Mouse (Mus musculus) liver, embryonic 18 days (tissue): ENCODE results near the gene Gm49392. TPM values are rescaled to one million over a fixed set of nuclear protein-coding genes. Genes with fewer than 3 reads are reported as not detected.

Experiments
- polyA plus RNA-seq: library from polyadenylated mRNA; depleted of rRNA; stranded (reverse); fragments of >200 nt; gene quantifications from 2 replicates; pipeline ENCODE4 v1.2.3, GENCODE M21; 2012; rRNA removed

The Gm49392 gene
- 0.06 and 0.14 TPM in 2 replicates for polyA plus RNA-seq

GRCm38 (mm10) chr13:60896794-60897193 lies at the start of gene Gm49392:
Gene Gm49392 (minus strand): TSS chr13:60896894.

GRCm38 (mm10) chr13:60941884-60942283 lies 45.2 kb upstream of the Gm49392 start, which contains the start of gene Tpbpa:
Gene Tpbpa (minus strand): TSS chr13:60941984.

GRCm38 (mm10) chr13:60936500-60936901 lies 39.8 kb upstream of the Gm49392 start, which contains the start of the genes Gm49391 and Ctla2a:
Gene Gm49391 (minus strand): TSS chr13:60936571.
Gene Ctla2a (minus strand): TSS chr13:60936625.

DNA sequence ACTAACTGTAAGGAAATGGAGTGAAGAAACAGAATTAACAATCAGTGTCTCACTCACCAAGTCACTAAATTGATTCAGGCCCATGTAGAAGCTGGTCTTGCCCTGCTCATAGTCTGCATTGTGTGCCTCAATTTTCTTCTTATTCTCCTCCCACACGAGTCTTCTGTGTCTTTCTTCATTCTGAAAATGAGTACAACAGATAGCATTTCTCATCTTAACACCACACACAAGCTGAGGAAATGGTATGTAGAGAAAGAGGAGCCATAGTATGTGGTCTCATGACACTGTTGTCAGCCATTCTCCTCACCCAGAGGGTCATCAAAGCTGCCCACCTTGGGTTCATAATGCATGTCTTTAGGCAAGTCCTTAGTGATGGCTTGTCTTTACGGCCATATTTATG lies 38.8 kb upstream of the Gm49392 start, which contains the start of gene Gm49393:
Gene Gm49393, minus strand, starts transcription at position 101 of the 400 bp plus-strand sequence.

GRCm38 (mm10) chr13:60904780-60905179 lies 8.1 kb upstream of the Gm49392 start, which contains the start of gene Tpbpb:
Gene Tpbpb (minus strand): TSS chr13:60904880.

DNA sequence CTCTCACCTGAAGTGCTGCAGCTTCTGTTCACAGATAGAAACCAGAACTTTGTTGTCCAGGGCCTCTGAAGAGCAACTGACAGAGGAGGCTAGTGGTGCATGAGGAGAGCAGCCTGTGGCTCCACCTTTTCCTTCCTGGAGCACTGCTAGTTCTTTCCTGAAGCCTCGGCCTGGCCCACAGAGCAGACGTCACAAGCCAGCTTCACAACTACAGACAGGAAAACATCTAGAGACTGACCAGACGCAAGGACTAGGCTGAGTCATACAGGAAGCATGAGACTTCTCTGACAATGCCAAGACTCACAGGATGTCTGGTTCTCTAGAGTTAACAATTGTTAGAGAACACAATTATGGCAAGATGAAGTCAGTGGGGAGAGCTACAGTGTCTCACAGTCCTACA lies 634 bp upstream of the Gm49392 start, which contains the start of gene Ctla2b:
Gene Ctla2b, minus strand, starts transcription at position 120 of the 400 bp plus-strand sequence.

GRCm38 (mm10) chr13:60864281-60864680 lies 32.4 kb downstream of the Gm49392 start, which contains the start of gene 4930486L24Rik:
Gene 4930486L24Rik (minus strand): TSS chr13:60864475.

GRCm38 (mm10) chr13:60802749-60803148 lies 93.9 kb downstream of the Gm49392 start, which contains the start of gene Ctsll3:
Gene Ctsll3 (minus strand): TSS chr13:60802849.

Other genes starting within 250 kb of the Gm49392 start
- not detected in 2 replicates for gene BC051665, start 110.5 kb downstream of the Gm49392 start, polyA plus RNA-seq
- not detected in 2 replicates for gene Ctsll3, start 94.0 kb downstream of the Gm49392 start, polyA plus RNA-seq
- 0.10 and 0.16 TPM in 2 replicates for gene 4930486L24Rik, start 32.4 kb downstream of the Gm49392 start, polyA plus RNA-seq
- gene Ctla2b, start 553 bp upstream of the Gm49392 start, polyA plus RNA-seq, result 6.9 and 8.1 TPM in 2 replicates
- gene Tpbpb, start 8.0 kb upstream of the Gm49392 start, polyA plus RNA-seq, result not detected in 2 replicates
- gene Gm49393, start 38.7 kb upstream of the Gm49392 start, polyA plus RNA-seq, result 0.19 TPM in 1 of 2 replicates, not detected in the other
- 6.8 and 8.7 TPM in 2 replicates for gene Gm49391, start 39.7 kb upstream of the Gm49392 start, polyA plus RNA-seq
- gene Ctla2a, start 39.7 kb upstream of the Gm49392 start, polyA plus RNA-seq, result 20.2 TPM in 2 replicates
- 0.02 and 0.08 TPM in 2 replicates for gene Tpbpa, start 45.1 kb upstream of the Gm49392 start, polyA plus RNA-seq
- gene Ctsj, start 109.1 kb upstream of the Gm49392 start, polyA plus RNA-seq, result 0.05 and 0.06 TPM in 2 replicates
- not detected in 2 replicates for gene Ctsq, start 143.7 kb upstream of the Gm49392 start, polyA plus RNA-seq